Mouse (Mus musculus) liver, embryonic 15.5 days (tissue): ENCODE data around the gene Spice1. TPM values are rescaled to one million over a fixed set of nuclear protein-coding genes. Genes with fewer than 3 reads are reported as not detected.

Source experiments
- ATAC-seq: fragments of 200-750 bp; cut with Nextera tagmentation; 2 replicates; pipeline ENCODE4 v1.8.0; 2017; ENCODE audit warnings: moderate number of reproducible peaks, mild to moderate bottlenecking, moderate library complexity; ENCODE audit not compliant: insufficient read depth
- H3K27ac ChIP-seq: fragments of 300-500 bp; sonication (generic); replicated peaks from 2 replicates; pipeline ENCODE4 v1.5.1; 2015; ENCODE audit warnings: mild to moderate bottlenecking, inconsistent platforms
- H3K27me3 ChIP-seq: fragments of 300-500 bp; sonication (generic); 2 replicates; pipeline ENCODE4 v1.6.1; 2015; ENCODE audit warnings: mild to moderate bottlenecking, inconsistent platforms
- H3K36me3 ChIP-seq: fragments of 300-500 bp; sonication (generic); replicated peaks from 2 replicates; pipeline ENCODE4 v1.6.1; 2015; ENCODE audit warnings: moderate library complexity, mild to moderate bottlenecking, inconsistent platforms
- H3K4me1 ChIP-seq: fragments of 300-500 bp; sonication (generic); replicated peaks from 2 replicates; pipeline ENCODE4 v1.6.1; 2015; ENCODE audit warnings: inconsistent platforms
- H3K4me2 ChIP-seq: fragments of 300-500 bp; sonication (generic); 2 replicates; pipeline ENCODE4 v1.6.1; 2015; ENCODE audit warnings: moderate library complexity, mild to moderate bottlenecking, inconsistent platforms
- H3K4me3 ChIP-seq: fragments of 300-500 bp; sonication (generic); replicated peaks from 2 replicates; pipeline ENCODE4 v1.5.1; 2015; ENCODE audit warnings: mild to moderate bottlenecking, inconsistent platforms
- H3K9ac ChIP-seq: fragments of 300-500 bp; sonication (generic); 2 replicates; pipeline ENCODE4 v1.6.1; 2015; ENCODE audit warnings: moderate library complexity, mild to moderate bottlenecking, inconsistent platforms
- H3K9me3 ChIP-seq: fragments of 300-500 bp; sonication (generic); replicated peaks from 2 replicates; pipeline ENCODE4 v1.6.1; 2016; ENCODE audit warnings: inconsistent platforms
- WGBS: fragments of 180-500 bp; shearing (Covaris S2); methylation state at CpG from one replicate; pipeline ENCODE4 v1.1.7; 2015; ENCODE audit warnings: mixed read lengths; ENCODE audit not compliant: insufficient replicate concordance; 5-methylcytosine and 5-hydroxymethylcytosine counted together
- polyA plus RNA-seq: library from polyadenylated mRNA; unstranded; fragments of >200 nt; fragmentation: Nextera tagmentation; extraction: Ambion mirVana; gene quantifications from 2 replicates; pipeline ENCODE4 v1.2.1, GENCODE M21; 2015

Gene Spice1
- polyA plus RNA-seq, 1 experiment from 2014 or later = 7.8 TPM

DNA sequence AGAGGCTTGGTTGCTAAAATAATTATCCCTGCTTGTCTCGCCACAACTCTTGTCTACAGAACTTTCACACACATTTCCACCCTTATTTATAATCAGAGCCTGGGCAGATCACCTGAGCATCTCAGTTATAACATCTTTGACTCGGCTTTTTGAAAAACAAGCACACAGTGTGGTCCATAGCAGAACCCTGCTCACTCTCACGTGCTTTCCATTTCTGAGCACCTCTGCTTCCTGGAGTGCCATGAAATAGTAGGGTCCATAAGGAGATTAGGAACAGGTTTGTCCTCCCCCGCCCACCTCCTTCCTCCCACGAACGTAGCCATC lies 15.3 kb upstream of the Spice1 start:
- H3K36me3 ChIP-seq = no peaks in the 10 kb centered on the region
- H3K9me3 ChIP-seq = no peaks in the 10 kb centered on the region
- ATAC-seq = no peak
- peak overlapping the region; percentile 51 for H3K4me3 ChIP-seq
- H3K9ac ChIP-seq = no peak overlapping the region
- peak overlapping the region; percentile 78 for H3K4me2 ChIP-seq
- WGBS = 12% methylated on average over 6 of the region's 6 CpGs
- H3K27ac ChIP-seq = no peak overlapping the region
- peaks cover 12% of the 10 kb centered on the region for H3K4me1 ChIP-seq
- peaks cover 42% of the 10 kb centered on the region for H3K27me3 ChIP-seq

DNA sequence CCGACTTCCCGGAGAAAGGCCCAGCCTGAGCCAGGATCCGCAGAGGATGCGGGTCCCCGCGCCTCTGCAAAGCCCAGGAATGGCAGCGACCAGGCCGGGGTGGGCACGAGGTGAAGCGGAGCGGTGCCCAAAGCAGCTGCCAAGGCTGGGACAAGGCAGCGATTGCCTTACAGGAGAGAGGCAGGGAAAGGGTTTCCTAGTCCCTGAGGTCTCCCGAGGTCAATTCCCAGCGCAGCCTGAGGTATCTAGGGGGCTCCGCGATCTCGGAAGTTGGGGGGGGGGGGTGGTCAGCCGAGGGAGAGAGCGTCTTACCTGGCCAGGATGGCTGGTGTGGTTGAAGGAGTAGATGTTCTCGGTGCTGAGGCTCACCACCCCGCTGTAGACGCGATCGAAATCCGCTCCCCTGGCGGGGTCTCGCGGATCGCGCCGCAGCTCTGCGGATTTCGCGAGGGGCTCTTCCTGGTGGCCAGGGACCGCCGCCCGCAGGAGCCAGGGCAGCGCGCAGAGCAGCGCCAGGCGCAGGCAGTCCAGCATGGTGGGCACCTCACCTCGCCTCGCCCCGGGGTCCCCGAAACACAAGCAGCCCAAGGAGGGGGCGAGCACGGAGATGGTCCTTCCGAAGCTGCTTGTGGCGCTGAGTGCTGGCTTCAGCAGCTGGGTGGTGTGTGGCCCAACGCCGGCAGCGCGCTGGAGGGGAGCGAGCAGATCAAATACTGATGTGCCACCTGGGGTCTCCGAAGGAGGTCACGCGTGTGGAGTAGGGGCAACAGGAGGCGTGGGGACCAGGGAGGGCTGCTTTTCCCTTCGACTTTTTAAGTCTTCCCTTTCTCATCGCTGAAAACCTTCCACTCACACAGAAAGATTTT lies 14.7 kb upstream of the Spice1 start:
- Histone ChIP-seq H3K4me3 (peak overlapping the region; percentile 51), H3K9ac (0 out of 2 replicates have a peak overlapping the region, but pooled peaks have one; percentile 19), H3K27me3 (peaks cover 42% of the 10 kb centered on the region), H3K4me2 (peak overlapping the region; percentile 78), H3K27ac (no peak overlapping the region), H3K4me1 (peaks cover 12% of the 10 kb centered on the region), H3K36me3 (no peaks in the 10 kb centered on the region), H3K9me3 (no peaks in the 10 kb centered on the region)
- 1% methylated on average over 60 of the region's 60 CpGs for whole genome bisulfite sequencing
- no peak for ATAC-seq

DNA sequence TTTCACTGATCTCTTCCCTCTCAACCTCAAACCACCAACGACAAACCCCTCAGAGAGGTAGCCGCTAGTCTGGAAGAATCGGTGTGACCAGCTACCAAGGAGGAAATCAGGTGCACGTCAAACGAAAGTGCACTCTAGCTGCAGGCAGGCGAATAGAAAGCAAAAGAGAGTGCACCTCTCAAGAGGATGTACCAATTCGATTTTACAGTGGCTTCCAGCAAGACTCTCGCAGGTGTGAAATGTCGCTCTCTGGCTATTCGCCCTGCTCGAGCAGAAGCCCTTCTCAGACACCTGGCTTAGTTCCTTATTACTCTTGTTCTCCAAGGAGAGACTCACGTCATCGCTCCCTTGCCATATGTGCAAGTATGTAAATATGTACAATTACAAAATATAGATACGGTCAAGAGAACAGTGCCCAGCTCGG lies 14.0 kb upstream of the Spice1 start, which contains the start of gene Sidt1:
Gene Sidt1 (minus strand): TSS at position 336 of the 424 bp plus-strand sequence.
- H3K4me1 ChIP-seq = peaks cover 12% of the 10 kb centered on the region
- 0 out of 2 replicates have a peak within 1 kb of the TSS, but pooled peaks have one; percentile 19 for H3K9ac ChIP-seq
- H3K4me2 ChIP-seq = peak within 1 kb of the TSS; percentile 78
- H3K27me3 ChIP-seq = peaks cover 42% of the 10 kb centered on the region
- ATAC-seq = no peak
- no peaks in the 10 kb centered on the region for H3K36me3 ChIP-seq
- no peaks in the 10 kb centered on the region for H3K9me3 ChIP-seq
- 5% methylated on average over 15 of the region's 15 CpGs for WGBS
- no peak within 1 kb of the TSS for H3K27ac ChIP-seq
- peak within 1 kb of the TSS; percentile 51 for H3K4me3 ChIP-seq

DNA sequence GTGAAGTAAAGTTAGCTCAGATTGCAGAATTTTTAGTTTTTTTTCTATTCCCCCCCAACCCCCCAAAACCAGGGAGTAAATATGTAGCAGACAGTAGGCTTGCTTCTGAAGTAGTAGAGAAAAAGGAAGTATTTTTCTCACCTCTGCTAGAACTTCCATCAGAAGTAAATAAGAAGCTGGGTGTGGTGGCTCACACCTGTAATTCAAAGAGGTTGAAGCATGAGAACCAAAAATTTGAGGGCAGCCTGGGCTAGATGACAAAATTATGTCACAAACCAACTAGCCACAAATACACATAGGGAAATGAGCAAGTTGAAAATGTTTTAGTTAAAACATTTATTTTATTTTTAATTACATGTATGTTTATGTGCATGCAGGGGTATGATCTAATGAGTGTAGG lies 9.4 kb upstream of the Spice1 start:
- Histone ChIP-seq H3K4me2 (no peak overlapping the region), H3K9ac (no peak overlapping the region), H3K27me3 (peaks cover 21% of the 10 kb centered on the region), H3K4me3 (no peak overlapping the region), H3K36me3 (no peaks in the 10 kb centered on the region), H3K4me1 (peaks cover 5% of the 10 kb centered on the region; the same call in 1 of the 2 replicates), H3K9me3 (no peaks in the 10 kb centered on the region), H3K27ac (no peak overlapping the region)
- ATAC-seq = no peak

DNA sequence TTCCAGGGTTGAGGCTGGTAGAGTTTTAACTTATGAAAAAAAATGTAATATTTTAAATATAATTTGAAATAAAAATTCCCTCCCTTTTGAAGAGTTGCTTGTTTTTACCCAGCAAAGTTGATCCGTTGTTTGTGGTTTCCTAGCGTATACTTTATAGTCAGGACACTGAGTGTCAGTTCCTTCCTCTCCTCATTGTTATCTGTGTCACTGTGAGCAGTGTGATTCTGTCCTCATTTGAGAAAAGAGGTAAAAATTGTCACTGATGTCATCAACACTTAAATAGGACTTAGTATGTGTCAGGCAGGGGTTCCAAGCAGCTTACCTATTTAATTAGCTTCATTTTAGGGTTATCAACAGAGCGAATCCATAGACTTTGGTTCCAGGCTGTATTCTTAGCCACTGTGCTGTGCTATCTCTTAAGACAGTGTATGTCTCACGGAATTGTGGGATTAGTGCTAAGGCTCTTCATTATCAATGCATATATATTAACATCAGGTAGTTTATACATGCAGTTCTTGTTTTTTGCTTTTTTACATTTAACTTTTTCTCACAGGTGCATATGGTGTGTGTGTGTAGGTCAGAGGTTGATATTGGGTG lies 3.0 kb downstream of the Spice1 start:
- peaks cover 32% of the 10 kb centered on the region for H3K4me1 ChIP-seq
- no peak for ATAC-seq
- H3K27me3 ChIP-seq = no peaks in the 10 kb centered on the region
- 22% methylated on average over 4 of the region's 4 CpGs for WGBS
- H3K4me2 ChIP-seq = peak overlapping the region; percentile 85; the same call in 1 of the 2 replicates
- H3K4me3 ChIP-seq = no peak overlapping the region
- H3K27ac ChIP-seq = no peak overlapping the region
- no peak overlapping the region for H3K9ac ChIP-seq
- no peaks in the 10 kb centered on the region for H3K9me3 ChIP-seq
- no peaks in the 10 kb centered on the region for H3K36me3 ChIP-seq

DNA sequence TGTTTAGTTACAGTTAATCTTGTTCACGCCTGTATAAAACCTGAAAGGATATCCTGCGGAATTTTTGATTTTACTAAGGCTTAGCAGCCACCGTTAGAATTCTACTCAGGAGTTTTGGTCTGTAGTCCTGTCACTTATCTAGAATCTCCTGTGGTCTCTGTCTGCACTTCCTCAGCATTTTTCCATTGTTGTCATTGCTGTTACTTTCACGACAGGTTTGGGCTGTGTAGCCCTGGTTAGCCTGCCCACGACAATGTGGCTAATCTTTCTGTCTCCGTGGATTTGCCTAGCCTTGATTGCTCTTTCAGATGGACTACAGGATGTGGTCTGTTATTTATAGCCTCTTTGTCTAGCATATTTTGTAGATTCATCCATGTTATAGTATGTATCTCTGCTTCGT lies 9.4 kb downstream of the Spice1 start:
- WGBS = 32% methylated on average over 7 of the region's 7 CpGs
- Histone ChIP-seq H3K4me1 (peaks cover 14% of the 10 kb centered on the region), H3K9ac (no peak overlapping the region), H3K9me3 (no peaks in the 10 kb centered on the region), H3K4me2 (no peak overlapping the region), H3K36me3 (peaks cover 10% of the 10 kb centered on the region; the same call in 1 of the 2 replicates), H3K27me3 (no peaks in the 10 kb centered on the region), H3K4me3 (no peak overlapping the region), H3K27ac (no peak overlapping the region)
- no peak for ATAC-seq

DNA sequence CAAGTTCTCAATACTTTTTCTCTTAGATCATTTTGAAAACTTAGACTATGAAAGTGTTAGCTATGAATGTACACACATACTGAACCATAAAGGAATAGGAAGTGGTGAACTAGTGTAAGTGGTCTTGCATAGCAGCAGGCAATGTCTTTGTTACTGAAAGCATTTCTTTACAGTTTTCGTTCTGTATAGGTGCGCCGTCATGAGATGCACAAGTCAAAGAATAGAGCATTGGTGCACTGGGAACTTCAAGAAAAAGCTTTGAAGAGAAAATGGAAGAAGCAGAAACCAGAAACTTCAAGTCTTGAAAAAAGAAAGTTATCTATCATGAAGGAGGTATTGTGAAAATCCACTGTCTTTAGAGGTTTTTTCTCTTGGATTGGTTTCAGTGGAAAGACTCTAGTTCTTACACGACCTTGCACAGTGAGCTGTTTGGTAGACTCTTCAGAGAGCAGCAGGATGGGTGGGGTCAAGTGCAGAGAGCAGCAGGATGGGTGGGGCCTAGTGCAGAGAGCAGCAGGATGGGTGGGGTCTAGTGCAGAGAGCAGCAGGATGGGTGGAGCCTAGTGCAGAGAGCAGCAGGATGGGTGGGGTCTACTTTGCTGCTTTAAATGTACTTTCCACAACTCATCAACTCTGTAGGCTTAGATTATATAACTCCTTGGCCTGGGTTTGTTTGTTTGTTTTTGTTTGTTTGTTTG lies 10.8 kb downstream of the Spice1 start:
- WGBS = 42% methylated on average over 4 of the region's 4 CpGs
- H3K4me2 ChIP-seq = peak overlapping the region; percentile 32
- ATAC-seq = peak; percentile 97

DNA sequence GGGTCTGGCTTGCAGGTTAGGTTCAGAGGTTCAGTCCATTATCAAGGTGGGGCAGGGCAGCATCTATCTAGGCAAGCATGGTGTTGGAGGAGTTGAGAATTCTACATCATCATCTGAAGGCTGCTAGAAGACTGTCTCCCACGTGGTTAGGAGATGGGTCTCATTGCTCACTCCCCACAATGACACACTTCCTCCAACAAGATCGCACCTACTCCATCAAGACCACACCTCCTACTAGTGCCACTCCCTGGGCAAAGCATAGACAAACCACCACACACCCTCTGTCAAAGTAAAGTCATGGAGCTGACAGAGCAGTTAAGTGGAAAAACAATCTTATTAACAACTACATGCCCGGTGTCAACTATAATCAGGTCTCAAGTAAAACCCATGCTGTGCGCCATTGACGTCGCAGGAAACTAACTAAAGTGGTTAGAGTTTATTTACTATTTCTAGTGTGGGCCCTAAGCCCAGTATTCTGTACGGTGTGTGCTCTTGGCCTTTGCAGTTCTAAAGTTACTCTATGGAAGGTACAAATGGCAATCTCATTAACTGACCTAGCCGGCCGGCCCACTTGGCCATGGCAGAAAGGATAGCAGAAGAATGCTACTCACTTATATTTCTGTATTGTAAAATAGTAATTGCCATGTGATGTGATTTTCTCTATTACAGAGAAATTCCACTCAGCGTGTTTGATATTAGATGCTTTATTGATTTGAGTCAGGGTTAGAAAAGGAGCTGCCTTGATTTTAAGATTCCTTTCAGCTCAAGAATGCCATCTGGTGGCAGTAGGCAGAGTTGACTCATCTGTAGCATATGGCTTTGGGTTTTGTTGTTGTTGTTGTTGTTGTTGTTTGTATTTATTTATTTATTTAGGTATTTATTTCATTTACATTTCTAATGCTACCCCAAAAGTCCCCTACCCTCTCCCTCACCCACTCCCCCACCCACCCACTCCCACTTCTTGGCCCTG lies 15.3 kb downstream of the Spice1 start:
- no peaks in the 10 kb centered on the region for H3K27me3 ChIP-seq
- no peak overlapping the region for H3K4me2 ChIP-seq
- peaks cover 15% of the 10 kb centered on the region for H3K4me1 ChIP-seq
- no peak overlapping the region for H3K4me3 ChIP-seq
- H3K9me3 ChIP-seq = no peaks in the 10 kb centered on the region
- no peak for ATAC-seq
- peaks cover 27% of the 10 kb centered on the region for H3K36me3 ChIP-seq
- H3K9ac ChIP-seq = no peak overlapping the region
- H3K27ac ChIP-seq = no peak overlapping the region
- WGBS = 78% methylated on average over 10 of the region's 10 CpGs

More for the DNA sequence above, 10.8 kb downstream of the Spice1 start:
- peaks cover 14% of the 10 kb centered on the region for H3K4me1 ChIP-seq
- no peak overlapping the region for H3K4me3 ChIP-seq
- no peaks in the 10 kb centered on the region for H3K9me3 ChIP-seq
- no peak overlapping the region for H3K27ac ChIP-seq
- no peak overlapping the region for H3K9ac ChIP-seq
- H3K27me3 ChIP-seq = no peaks in the 10 kb centered on the region
- H3K36me3 ChIP-seq = peaks cover 16% of the 10 kb centered on the region

DNA sequence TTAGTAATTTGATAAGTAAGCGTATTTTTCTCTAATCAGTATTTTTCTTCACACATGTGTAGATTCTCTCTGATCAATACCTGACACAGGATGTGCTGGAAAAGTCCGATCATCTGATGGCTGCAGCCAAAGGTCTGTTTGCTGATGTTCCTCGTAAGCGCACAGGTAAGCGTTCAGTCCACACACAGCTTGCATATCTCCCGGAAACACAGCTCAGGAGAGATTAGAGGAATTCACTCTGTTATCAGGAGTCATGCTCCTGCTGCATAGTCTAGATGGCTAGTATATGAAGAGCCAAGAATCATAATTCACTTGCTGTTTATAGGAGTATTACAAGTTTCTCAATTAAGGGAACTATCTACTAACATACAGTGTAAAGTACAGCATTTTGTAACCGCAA lies 18.6 kb downstream of the Spice1 start:
- no peak overlapping the region for H3K27ac ChIP-seq
- H3K4me3 ChIP-seq = no peak overlapping the region
- no peaks in the 10 kb centered on the region for H3K27me3 ChIP-seq
- ATAC-seq = peak; percentile 51; the same call in 1 of the 2 replicates
- 56% methylated on average over 7 of the region's 7 CpGs for WGBS
- no peaks in the 10 kb centered on the region for H3K9me3 ChIP-seq
- H3K9ac ChIP-seq = no peak overlapping the region
- no peak overlapping the region for H3K4me2 ChIP-seq
- peaks cover 3% of the 10 kb centered on the region; the same call in 1 of the 2 replicates for H3K4me1 ChIP-seq
- H3K36me3 ChIP-seq = peaks cover 34% of the 10 kb centered on the region

DNA sequence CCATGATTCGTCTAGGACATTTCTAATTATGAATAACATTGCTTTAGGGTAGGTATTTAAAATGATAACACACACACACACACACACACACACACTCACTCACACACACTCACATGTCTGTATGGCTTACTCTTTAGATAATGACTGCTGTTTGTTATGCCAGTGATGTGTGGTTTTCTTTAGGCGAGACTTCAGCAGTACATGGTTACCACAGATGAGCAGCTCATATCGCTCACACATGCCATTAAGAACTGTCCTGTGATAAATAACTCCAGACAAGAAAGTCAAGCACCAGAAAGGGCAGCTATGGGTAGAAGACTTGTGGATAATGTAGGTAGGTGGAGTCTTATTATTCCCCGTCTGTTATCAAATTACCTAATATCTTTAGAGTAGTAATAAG lies 28.5 kb downstream of the Spice1 start:
- H3K36me3 ChIP-seq = peaks cover 38% of the 10 kb centered on the region
- H3K4me2 ChIP-seq = no peak overlapping the region
- no peaks in the 10 kb centered on the region for H3K27me3 ChIP-seq
- H3K27ac ChIP-seq = no peak overlapping the region
- H3K4me1 ChIP-seq = no peaks in the 10 kb centered on the region
- no peak for ATAC-seq
- no peak overlapping the region for H3K9ac ChIP-seq
- H3K4me3 ChIP-seq = no peak overlapping the region
- no peaks in the 10 kb centered on the region for H3K9me3 ChIP-seq
- WGBS = 55% methylated on average over 4 of the region's 4 CpGs
